Mouse (Mus musculus) embryo, embryonic 11.5 days (tissue): ENCODE measurements around the gene Klk14.

Experiments
- DNase-seq: peaks from one replicate; pipeline ENCODE4 v3.0.0-alpha.2; 2012; ENCODE audit warnings: low read depth, low spot score

Klk14 gene

GRCm38 (mm10) chr7:43713741-43714351 is 23.6 kb downstream of the Klk14 start:
- no peak for DNase-seq
